Mouse (Mus musculus) MEL (cell line): ENCODE results near the gene Pitpnb. TPM values are rescaled to one million over a fixed set of nuclear protein-coding genes. Genes with fewer than 3 reads are reported as not detected.

Experiments
- DNase-seq: peaks from one replicate; pipeline ENCODE4 v3.0.0; 2011; ENCODE audit warnings: low read depth, low spot score
- H3K27ac ChIP-seq: 2 replicates; pipeline ENCODE4 v1.5.1; 2012; ENCODE audit warnings: low read depth, mild to moderate bottlenecking, control low read depth, low read length, moderate library complexity; ENCODE audit not compliant: control insufficient read depth
- H3K27me3 ChIP-seq, 2 experiments: fragments of 150-350 bp in 1 of 2; sonication (generic) in 1 of 2; 2 replicates each; pipeline ENCODE4 v1.6.1; 2012; ENCODE audit warnings: low read length in 2 of 2, mild to moderate bottlenecking in 2 of 2, improper control_type of control experiment in 1 of 2, moderate library complexity in 1 of 2; ENCODE audit not compliant: insufficient read depth in 2 of 2, control insufficient read depth in 1 of 2
- H3K36me3 ChIP-seq, 2 experiments: 2 replicates each; pipeline ENCODE4 v1.6.1; 2012 to 2014; ENCODE audit warnings: low read length in 2 of 2, improper control_type of control experiment in 1 of 2, inconsistent platforms in 1 of 2, mild to moderate bottlenecking in 1 of 2; ENCODE audit not compliant: insufficient read depth in 2 of 2, control insufficient read depth in 1 of 2
- H3K4me1 ChIP-seq, 2 experiments: fragments of 150-350 bp in 1 of 2; sonication (generic) in 1 of 2; 2 replicates each; pipeline ENCODE4 v1.6.1; 2012; ENCODE audit warnings: low read length in 2 of 2, improper control_type of control experiment in 1 of 2, mild to moderate bottlenecking in 1 of 2; ENCODE audit not compliant: insufficient read depth in 2 of 2, control insufficient read depth in 1 of 2
- H3K4me3 ChIP-seq, 2 experiments: fragments of 150-350 bp in 1 of 2; sonication (generic) in 1 of 2; 2 replicates each; pipeline ENCODE4 v1.5.1; 2012; ENCODE audit warnings: low read depth in 2 of 2, low read length in 2 of 2, mild to moderate bottlenecking in 2 of 2, moderate library complexity in 2 of 2, control low read depth in 1 of 2, improper control_type of control experiment in 1 of 2; ENCODE audit not compliant: control insufficient read depth in 1 of 2, insufficient read depth in 1 of 2
- H3K79me2 ChIP-seq: 2 replicates; pipeline ENCODE4 v1.6.1; 2012; ENCODE audit warnings: mild to moderate bottlenecking, low read length, moderate library complexity; ENCODE audit not compliant: control insufficient read depth, poor library complexity, insufficient read depth
- H3K9ac ChIP-seq: 2 replicates; pipeline ENCODE4 v1.6.1; 2012; ENCODE audit warnings: low read depth, mild to moderate bottlenecking, control low read depth, low read length, moderate library complexity; ENCODE audit not compliant: control insufficient read depth, poor library complexity, severe bottlenecking
- H3K9me3 ChIP-seq: fragments of 150-350 bp; sonication (generic); replicated peaks from 2 replicates; pipeline ENCODE4 v1.6.1; 2012; ENCODE audit warnings: mild to moderate bottlenecking, low read length, improper control_type of control experiment, moderate library complexity; ENCODE audit not compliant: insufficient read depth
- CTCF ChIP-seq, 3 experiments: IDR thresholded peaks in 2 of 3; conservative IDR thresholded peaks in 1 of 3; 2 replicates each; pipeline ENCODE4 v1.5.1; 2011 to 2012; ENCODE audit warnings: low read length in 3 of 3, low read depth in 2 of 3, mild to moderate bottlenecking in 2 of 3, improper control_type of control experiment in 1 of 3, inconsistent platforms in 1 of 3, mixed read lengths in 1 of 3, moderate library complexity in 1 of 3; ENCODE audit not compliant: control insufficient read depth in 1 of 3, insufficient read depth in 1 of 3, poor library complexity in 1 of 3, severe bottlenecking in 1 of 3
- E2F4 ChIP-seq: IDR thresholded peaks from 2 replicates; pipeline ENCODE4 v1.6.1; 2011; ENCODE audit warnings: low read depth, low read length, improper control_type of control experiment, borderline replicate concordance
- ELF1 ChIP-seq: IDR thresholded peaks from 2 replicates; pipeline ENCODE4 v1.6.1; 2014; ENCODE audit warnings: low read depth, mild to moderate bottlenecking, inconsistent platforms, low read length, improper control_type of control experiment, moderate library complexity
- ETS1 ChIP-seq: IDR thresholded peaks from 2 replicates; pipeline ENCODE4 v1.6.1; 2012; ENCODE audit warnings: low read depth, mild to moderate bottlenecking, inconsistent platforms, low read length, improper control_type of control experiment, moderate library complexity
- HCFC1 ChIP-seq: IDR thresholded peaks from 2 replicates; pipeline ENCODE4 v1.6.1; 2012; ENCODE audit warnings: low read depth, mild to moderate bottlenecking, inconsistent platforms, low read length, improper control_type of control experiment, moderate library complexity
- MAX ChIP-seq: IDR thresholded peaks from 2 replicates; pipeline ENCODE4 v1.6.1; 2011; ENCODE audit warnings: low read length, improper control_type of control experiment
- MXI1 ChIP-seq: IDR thresholded peaks from 2 replicates; pipeline ENCODE4 v1.6.1; 2011; ENCODE audit warnings: mild to moderate bottlenecking, low read depth, low read length, improper control_type of control experiment
- MYB ChIP-seq: IDR thresholded peaks from 2 replicates; pipeline ENCODE4 v1.6.1; 2011; ENCODE audit warnings: mild to moderate bottlenecking, low read depth, low read length, improper control_type of control experiment
- MYC ChIP-seq: IDR thresholded peaks from 2 replicates; pipeline ENCODE4 v1.6.1; 2011; ENCODE audit warnings: low read depth, mild to moderate bottlenecking, low read length, improper control_type of control experiment, moderate library complexity
- NELFE ChIP-seq: IDR thresholded peaks from 2 replicates; pipeline ENCODE4 v1.6.1; 2011; ENCODE audit warnings: low read depth, low read length, improper control_type of control experiment
- NRF1 ChIP-seq: IDR thresholded peaks from 2 replicates; pipeline ENCODE4 v1.6.1; 2014; ENCODE audit warnings: low read depth, mild to moderate bottlenecking, inconsistent platforms, low read length, improper control_type of control experiment, moderate library complexity; ENCODE audit not compliant: poor library complexity, insufficient read depth, severe bottlenecking
- POLR2A ChIP-seq, 2 experiments: IDR thresholded peaks; 2 replicates each; pipeline ENCODE4 v1.6.1; 2011 to 2012; ENCODE audit warnings: low read length in 2 of 2, mild to moderate bottlenecking in 2 of 2, control low read depth in 1 of 2, improper control_type of control experiment in 1 of 2, low read depth in 1 of 2, moderate library complexity in 1 of 2; ENCODE audit not compliant: control insufficient read depth in 1 of 2, insufficient read depth in 1 of 2, poor library complexity in 1 of 2
- POLR2AphosphoS2 ChIP-seq: IDR thresholded peaks from 2 replicates; pipeline ENCODE4 v1.6.1; 2011; ENCODE audit warnings: low read length, improper control_type of control experiment
- POLR2AphosphoS5 ChIP-seq: IDR thresholded peaks from 2 replicates; pipeline ENCODE4 v1.6.1; 2012; ENCODE audit warnings: low read depth, borderline replicate concordance, mild to moderate bottlenecking, inconsistent platforms, low read length, moderate library complexity, mixed read lengths
- SIN3A ChIP-seq: IDR thresholded peaks from 2 replicates; pipeline ENCODE4 v1.6.1; 2012; ENCODE audit warnings: low read length, improper control_type of control experiment, inconsistent platforms
- TAL1 ChIP-seq: IDR thresholded peaks from 2 replicates; pipeline ENCODE4 v1.6.1; 2012; ENCODE audit warnings: mild to moderate bottlenecking, inconsistent platforms, low read length, moderate library complexity, mixed read lengths
- TBP ChIP-seq: IDR thresholded peaks from 2 replicates; pipeline ENCODE4 v1.8.0; 2011; ENCODE audit warnings: low read depth, low read length, improper control_type of control experiment
- ZMIZ1 ChIP-seq: IDR thresholded peaks from 2 replicates; pipeline ENCODE4 v1.6.1; 2012; ENCODE audit warnings: low read depth, mild to moderate bottlenecking, inconsistent platforms, low read length, improper control_type of control experiment, moderate library complexity
- polyA plus RNA-seq, 2 experiments: library from polyadenylated mRNA; stranded (reverse) in 1 of 2; unstranded in 1 of 2; fragments of >175 nt in 1 of 2; fragments of >200 nt in 1 of 2; gene quantifications; 2 replicates each; pipeline versions ENCODE4 v1.2.1 to v1.2.4; 2012; ENCODE audit warnings: low replicate concordance in 2 of 2, low read depth in 1 of 2; ENCODE audit not compliant: insufficient read length in 2 of 2, insufficient read depth in 1 of 2, missing spikeins in 1 of 2
- total RNA-seq: library from RNA; depleted of rRNA; stranded (reverse); fragments of 300-350 nt; gene quantifications from 2 replicates; pipeline ENCODE4 v1.2.3, GENCODE M21; 2012; rRNA removed

Gene Pitpnb
- total RNA-seq (21.8 and 22.8 TPM in 2 replicates), polyA plus RNA-seq (100 to 1,000 TPM in 1 of 2 experiments, 10 to 100 TPM in 1; 88.5 to 111 TPM)

- Histone ChIP-seq H3K9me3 (no peaks in the 10 kb centered on the region), H3K27ac (peak within 1 kb of the TSS; percentile 89), H3K36me3 (peaks cover 6 to 29% of the 10 kb centered on the region in 2 experiments), H3K4me3 (peak within 1 kb of the TSS; percentile 68 to 90), H3K27me3 (no peaks in the 10 kb centered on the region), H3K9ac (peak within 1 kb of the TSS; percentile 97), H3K4me1 (peaks cover 12 to 27% of the 10 kb centered on the region in 2 experiments; a peak in 3 of 4 replicates), H3K79me2 (peaks cover 51% of the 10 kb centered on the region)
- peak; percentile 95 for DNase-seq
- TF ChIP-seq MYB (no peak), E2F4 (peak; percentile 87; the same call in 1 of the 2 replicates), ELF1 (peak; percentile 56; the same call in 1 of the 2 replicates), POLR2A (IDR thresholded peaks at IDR 0.05; ENCODE audit: control insufficient read depth in 1 of 2, insufficient read depth in 1 of 2, low read depth in 1 of 2, low read length in 2 of 2, poor library complexity in 1 of 2) (peak; percentile 96 to 99), MAX (peak; percentile 32), TBP (peak; percentile 51; the same call in 1 of the 2 replicates), HCFC1 (peak; percentile 78), ETS1 (no peak), SIN3A (0 out of 2 replicates have a peak, but pooled peaks have one; percentile 80), NRF1 (peak; percentile 98), POLR2AphosphoS2 (peak; percentile 97), ZMIZ1 (peak; percentile 95), TAL1 (no peak), MYC (peak; percentile 36; the same call in 1 of the 2 replicates), NELFE (peak; percentile 97), MXI1 (peak; percentile 68; the same call in 1 of the 2 replicates), POLR2AphosphoS5 (no peak; the same call in 1 of the 2 replicates)
Measured at GRCm38 (mm10) chr5:111330417-111331098, at the start of gene Pitpnb. Pitpnb (plus strand) TSS chr5:111330763.

DNA sequence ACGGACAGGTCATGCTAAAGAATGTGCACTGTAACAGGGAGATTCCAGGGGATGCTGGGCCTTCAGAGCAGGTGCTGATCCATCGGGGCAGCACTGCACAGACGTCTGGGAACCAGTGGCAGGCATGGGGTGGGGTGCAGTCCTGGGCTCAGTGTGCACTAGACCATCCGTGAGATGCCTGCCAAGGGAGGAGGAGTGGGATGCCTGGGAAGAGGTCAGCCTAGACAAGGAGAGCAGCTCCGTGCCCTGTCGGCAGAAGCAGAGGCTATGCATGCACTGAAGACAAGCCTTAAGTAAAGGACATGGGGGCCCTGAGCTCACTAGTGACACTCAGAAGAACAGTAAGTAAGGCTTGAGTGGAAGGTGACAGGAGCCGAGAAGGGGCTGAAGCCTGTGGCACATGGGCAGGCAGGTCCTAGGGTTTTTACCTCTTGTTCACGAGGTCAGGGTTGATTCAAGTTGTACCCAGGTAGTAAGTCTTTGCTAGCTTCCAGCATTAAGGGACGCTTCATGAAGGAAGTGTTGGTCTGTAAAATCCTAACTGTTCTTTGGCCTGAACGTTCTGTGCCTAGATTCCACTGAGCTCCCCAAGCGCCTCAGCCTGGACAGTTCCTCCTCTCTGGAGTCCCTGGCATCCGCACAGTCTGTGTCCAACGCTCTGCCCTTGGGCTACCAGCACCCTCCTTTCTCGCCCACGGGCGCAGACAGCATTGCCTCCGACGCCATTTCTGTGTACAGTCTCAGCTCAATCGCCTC is 46.0 kb upstream of the Pitpnb start:
- Histone ChIP-seq H3K9ac (no peak overlapping the region), H3K4me3 (no peak overlapping the region)

More for the DNA sequence above, 46.0 kb upstream of the Pitpnb start:
- H3K27me3 ChIP-seq: no peaks in the 10 kb centered on the region
- no peaks in the 10 kb centered on the region for H3K79me2 ChIP-seq
- no peak for TF ChIP-seq CTCF (IDR thresholded peaks at IDR 0.05 in 2 of 3, conservative IDR thresholded peaks at IDR 0.05 in 1 of 3; ENCODE audit: control insufficient read depth in 1 of 3, insufficient read depth in 1 of 3, low read depth in 2 of 3, low read length in 3 of 3, poor library complexity in 1 of 3, severe bottlenecking in 1 of 3)
- TF ChIP-seq, all 39 proteins: peak for 0
- Histone ChIP-seq H3K36me3 (no peaks in the 10 kb centered on the region), H3K4me1 (no peaks in the 10 kb centered on the region), H3K27ac (no peak overlapping the region), H3K9me3 (no peaks in the 10 kb centered on the region)
- no peak for DNase-seq
